Mouse (Mus musculus) spleen, embryonic (tissue): ENCODE data around the gene Tmem132c.

ENCODE experiments used
- CTCF ChIA-PET: fragments of 350-600 bp; sonication (Branson Sonifier 250); formaldehyde crosslinking; loops from one replicate; lab custom pipeline; 2022; lab: Charles Lee

Gene Tmem132c

DNA sequence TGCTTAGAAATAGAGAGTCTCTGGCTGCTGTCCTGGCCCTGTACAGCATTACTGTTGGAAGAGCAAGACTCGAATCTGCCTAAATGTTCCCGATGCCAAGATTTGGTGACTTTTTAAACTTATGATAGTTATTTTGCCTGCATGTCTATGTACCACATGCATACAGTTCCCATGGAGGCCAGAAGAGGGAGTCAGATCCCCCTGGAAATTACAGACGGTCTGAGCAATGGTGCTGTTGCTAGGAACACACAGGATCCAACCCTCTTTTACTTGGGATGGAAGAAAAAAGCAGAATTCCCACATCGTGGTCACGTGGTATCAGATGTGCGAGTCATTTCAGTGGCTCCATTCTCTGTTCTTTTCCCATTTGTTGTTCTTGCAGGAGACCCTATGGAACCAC is 351.2 kb downstream of the Tmem132c start:
- CTCF ChIA-PET = no interaction called here

DNA sequence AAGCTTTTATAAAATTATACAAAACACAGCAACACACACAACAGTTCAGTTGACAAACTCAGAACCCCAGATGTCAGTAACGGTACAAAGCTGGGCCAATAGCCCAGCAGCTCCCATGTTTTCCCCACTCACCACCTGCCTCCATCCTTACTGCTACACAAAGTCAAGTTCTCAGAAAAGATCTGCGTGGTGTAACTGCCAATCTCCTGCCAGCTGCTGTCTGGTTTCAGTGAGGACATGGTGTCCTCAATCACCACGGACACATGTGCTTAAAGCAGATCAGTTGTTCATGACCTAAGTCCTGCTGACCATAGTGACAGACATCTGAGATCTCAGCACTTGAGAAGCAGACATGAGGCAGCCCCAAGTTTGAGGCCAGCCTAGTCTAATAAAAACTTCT is 354.1 kb downstream of the Tmem132c start:
- CTCF ChIA-PET = no interaction called here

DNA sequence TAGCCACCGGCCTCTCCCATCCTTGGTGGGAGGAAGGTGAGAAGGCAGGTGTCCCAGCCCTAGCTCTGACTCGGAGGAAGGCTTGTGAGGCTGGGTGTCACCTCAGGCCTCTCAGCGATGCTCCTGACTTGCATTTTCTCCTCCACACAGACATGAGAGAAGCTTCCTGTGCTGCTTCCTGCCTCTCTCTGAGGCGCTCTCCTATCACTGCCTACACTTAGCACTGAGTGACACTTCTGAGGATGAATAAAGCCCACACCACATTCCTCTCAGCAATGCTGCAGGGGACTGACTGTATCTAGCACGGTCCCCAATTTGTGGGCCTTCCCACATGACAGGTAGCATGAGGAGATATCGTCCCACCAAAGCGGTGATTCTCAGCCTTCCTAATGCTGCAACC is 355.3 kb downstream of the Tmem132c start:
- CTCF ChIA-PET = no interaction called here

DNA sequence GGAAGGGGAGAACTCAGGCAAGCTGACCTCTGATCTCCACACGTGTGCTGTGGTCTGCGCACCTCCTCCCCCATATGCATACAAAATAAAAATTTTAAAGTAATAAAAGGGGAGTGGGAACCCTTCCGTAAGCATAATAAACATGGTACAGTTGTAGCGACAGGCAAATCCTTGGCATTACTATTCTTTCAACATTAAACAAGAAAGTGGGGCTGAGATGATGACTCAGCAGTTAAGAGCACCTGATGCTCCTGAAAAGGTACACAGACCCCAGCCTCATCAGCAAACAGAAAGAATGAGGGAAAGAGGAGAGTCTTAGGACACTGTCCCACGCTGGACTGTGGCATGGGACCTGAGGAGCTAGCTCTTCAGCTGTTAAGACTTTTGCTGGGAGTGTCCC is 361.4 kb downstream of the Tmem132c start:
- CTCF ChIA-PET = interaction anchor here (0.6 kb wide), 1 partner anchor 60 kb away, joined by 3 read pairs; no protein-coding TSS in a partner anchor

DNA sequence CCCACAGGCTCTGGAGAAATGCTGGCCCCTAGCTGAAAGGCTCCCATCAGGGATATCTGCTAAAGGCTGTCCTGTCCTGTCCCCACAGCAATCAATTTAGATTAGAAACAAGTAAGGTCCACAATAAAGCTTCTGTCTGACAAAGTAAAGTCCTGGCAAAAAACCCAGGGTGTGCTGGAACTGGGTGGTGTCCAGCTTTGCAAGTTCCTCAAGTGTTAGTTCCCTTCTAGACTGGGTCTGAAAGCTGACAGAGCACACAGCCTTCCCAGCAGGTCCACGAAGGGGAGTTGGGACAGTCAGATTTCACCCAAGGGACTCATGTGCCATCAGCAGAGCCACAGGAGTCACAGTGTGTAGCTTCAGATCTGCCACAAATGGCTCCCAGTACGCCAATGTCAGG is 365.9 kb downstream of the Tmem132c start:
- CTCF ChIA-PET = interaction anchor here (0.5 to 1.1 kb wide), 3 partner anchors 20 to 40 kb away, joined by 3 to 11 read pairs (median 5); partner anchors contain the start of gene Slc15a4

DNA sequence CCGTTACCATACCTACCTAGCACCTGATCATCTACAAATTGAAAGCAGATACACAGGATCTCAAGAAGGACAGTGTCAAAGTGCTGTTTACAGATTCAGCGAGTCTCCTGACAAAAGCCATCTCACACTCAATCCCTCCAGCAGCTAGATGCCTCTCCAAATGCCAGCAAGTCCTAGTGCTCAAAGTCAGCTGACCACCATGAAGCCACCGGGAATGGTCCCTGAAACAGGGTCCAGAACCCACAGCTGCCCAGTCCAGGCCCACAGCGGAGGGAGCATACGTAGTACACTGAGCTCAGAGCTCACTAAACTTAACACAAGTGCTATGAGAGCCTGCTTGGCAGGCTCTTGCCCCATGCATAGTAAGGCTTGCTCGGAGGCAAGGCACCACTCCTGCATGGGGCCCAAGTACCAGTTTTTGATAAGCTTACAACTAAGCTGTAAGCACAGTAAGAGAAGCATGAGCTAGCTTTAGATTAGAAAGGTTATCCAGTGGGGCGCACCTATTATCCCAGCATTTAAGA is 367.6 kb downstream of the Tmem132c start:
- CTCF ChIA-PET = no interaction called here

DNA sequence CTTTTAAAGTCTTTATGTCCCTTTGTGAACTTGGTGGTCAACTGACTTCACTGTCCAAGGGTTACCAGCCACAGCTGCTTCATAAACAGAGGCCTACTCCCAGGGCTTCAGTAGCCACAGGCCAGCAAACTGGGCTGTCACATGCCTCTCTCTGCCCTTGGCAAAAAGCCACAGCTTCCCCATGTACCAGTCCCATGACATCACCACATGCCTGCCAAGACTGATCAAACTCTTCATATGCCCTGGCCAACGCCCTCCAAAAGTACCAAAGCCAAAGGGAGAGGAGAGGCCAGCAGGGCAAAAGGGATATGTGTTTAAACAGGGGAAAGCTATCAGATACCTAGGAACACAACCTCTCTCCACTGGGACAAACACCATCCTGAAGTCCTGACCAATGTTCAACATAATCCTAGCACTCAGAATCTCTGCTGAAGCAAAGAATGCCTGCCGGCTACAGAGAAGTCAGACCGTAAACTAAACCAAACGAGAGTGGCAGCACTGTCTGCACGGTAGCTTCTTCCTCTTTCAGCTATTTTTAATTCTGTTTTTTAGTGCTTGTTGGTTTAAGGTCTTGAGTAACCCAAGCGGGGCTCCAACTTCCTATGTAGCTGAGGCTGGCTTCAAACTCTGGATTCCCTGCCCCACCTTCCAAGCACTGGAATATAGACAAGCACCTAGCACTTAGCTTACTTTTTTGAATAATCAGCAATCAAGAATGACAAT is 369.3 kb downstream of the Tmem132c start:
- CTCF ChIA-PET = interaction anchor here (1.2 kb wide), 1 partner anchor 19 kb away, joined by 3 read pairs; no protein-coding TSS in a partner anchor

DNA sequence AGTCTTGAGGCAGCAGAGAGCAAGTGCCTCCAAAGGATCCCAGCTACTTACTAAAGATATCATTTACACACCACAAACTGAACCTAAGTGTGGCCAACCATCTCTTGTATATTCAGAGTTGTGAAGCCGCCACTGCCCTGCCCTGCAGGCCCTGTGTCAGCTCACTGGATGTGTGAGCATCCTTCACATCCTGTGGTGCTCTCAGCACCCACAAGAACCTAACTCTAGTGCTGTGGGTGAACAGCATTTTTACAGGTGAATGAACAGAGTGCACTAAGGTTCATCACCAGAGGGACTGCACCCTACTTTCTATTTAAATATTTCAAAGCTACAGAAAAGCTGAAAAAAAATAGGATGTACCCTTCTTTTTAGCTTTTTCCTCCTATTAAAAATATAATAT is 370.3 kb downstream of the Tmem132c start:
- CTCF ChIA-PET = interaction anchor here (1.2 kb wide), 1 partner anchor 20 kb away, joined by 3 read pairs; no protein-coding TSS in a partner anchor

DNA sequence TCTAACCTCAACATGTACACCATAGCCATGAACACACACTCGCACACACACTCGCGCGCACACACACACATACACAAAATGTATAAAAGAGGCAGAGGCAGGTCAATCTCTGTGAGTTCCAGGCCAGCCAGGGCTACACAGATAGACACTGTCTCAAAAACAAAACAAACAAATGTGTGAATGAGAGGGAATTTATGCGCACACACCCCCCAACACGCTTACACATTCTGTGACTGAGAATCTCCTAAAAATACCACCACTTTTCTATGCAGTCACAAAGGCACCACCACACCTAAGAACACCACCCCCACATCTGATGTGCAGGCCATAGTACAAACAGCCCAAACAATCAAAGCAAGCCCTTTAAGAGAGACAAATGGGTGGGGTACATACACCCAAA is 370.8 kb downstream of the Tmem132c start:
- CTCF ChIA-PET = no interaction called here
